Mouse (Mus musculus) gastrocnemius, postnatal 14 days (tissue): Measurements from ENCODE around the gene Htr3b. TPM values are rescaled to one million over a fixed set of nuclear protein-coding genes. Genes with fewer than 3 reads are reported as not detected.
A peak's percentile ranks its signal among the peaks of the same experiment; 100 is the strongest.
"Not testable (repeated sequence)": the region's sequence is repeated elsewhere in the genome, so short reads cannot be mapped to it uniquely, and the experiment has no call there.

ENCODE experiments used
- DNase-seq: peaks from one replicate; pipeline ENCODE4 v3.0.0; 2021; ENCODE audit warnings: mixed read lengths
- intact Hi-C: fragments of 180-260 bp; cut with DNase I; formaldehyde crosslinking; loops from one replicate; pipeline ENCODE4 v1.15.1; 2025; ENCODE audit warnings: low total_unique reads
- long read RNA-seq, 2 experiments: library from polyadenylated mRNA; stranded (forward); transcript quantifications; one replicate each; pipeline ENCODE4 v2.0.0; 2021
- total RNA-seq, 2 experiments: library from RNA; stranded (reverse); gene quantifications; 2 replicates each; pipeline ENCODE4 v1.2.3; 2021

The Htr3b gene
- not detected for total RNA-seq
- long read RNA-seq, experiment 1, result 0 reads
- long read RNA-seq, experiment 2, result 0 reads

DNA sequence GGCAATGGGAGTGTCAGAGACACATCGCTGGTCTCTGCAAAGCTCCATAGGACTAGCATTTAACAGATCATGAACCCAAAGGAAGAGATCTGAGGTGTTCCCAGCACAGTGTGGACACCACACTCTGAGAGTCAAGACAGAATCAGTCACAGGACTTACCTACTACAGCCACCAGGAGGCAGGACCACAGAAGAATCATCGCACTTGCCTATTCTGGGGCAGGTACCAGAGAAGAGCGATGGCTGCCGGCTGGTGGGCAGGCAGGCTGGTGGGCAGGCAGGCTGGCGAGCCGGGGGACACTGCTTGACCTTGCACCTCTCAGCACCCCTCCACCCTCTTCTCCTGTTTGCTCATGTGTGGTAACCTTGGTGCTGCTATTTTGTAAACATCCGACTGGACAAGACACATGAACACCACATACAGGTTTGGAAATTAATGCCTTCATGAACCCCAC, at the start of gene Htr3b:
Gene Htr3b, minus strand, starts transcription at position 404 of the 454 bp plus-strand sequence.
- intact Hi-C loops, result loop anchor here (5.0 kb wide), 1 partner anchor 57 kb away; no protein-coding TSS in a partner anchor
- no peak for DNase-seq

DNA sequence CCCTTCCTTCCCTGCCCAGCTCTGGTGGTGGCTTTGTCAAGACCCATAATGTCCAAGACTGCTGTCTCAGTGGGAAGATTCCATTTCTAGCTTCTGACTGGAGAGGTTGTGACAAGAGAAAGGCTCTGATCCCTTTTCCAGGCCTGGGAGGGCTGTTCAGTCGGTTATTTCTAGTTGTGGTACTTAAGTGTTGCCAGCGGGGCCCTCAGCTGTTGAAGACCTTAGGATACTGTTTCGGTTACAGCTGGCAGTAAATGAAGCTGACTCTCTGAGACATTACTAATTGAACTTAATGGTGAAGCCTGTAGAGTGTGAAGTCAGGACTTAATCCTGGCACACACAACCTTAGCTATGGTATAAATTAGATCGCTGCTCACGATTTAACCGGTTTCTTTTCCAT, 34.5 kb upstream of the Htr3b start:
- peak; percentile 29 for DNase-seq
- intact Hi-C loops, result no loop called here

DNA sequence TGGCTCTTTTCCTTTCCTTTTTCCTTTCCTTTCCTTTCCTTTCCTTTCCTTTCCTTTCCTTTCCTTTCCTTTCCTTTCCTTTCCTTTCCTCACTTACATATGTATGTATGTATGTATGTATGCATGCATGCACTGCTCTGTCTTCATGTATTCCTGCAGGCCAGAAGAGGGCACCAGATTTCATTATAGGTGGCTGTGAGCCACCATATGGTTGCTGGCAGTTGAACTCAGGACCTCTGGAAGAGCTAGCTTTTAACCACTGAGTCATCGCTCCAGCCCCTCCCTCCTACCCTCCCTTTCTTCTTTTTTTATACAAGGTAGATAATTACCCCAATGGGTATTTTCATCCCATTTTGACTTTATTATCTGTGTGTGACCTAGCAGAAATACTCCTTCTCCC, 30.9 kb upstream of the Htr3b start:
- intact Hi-C loops, result no loop called here

DNA sequence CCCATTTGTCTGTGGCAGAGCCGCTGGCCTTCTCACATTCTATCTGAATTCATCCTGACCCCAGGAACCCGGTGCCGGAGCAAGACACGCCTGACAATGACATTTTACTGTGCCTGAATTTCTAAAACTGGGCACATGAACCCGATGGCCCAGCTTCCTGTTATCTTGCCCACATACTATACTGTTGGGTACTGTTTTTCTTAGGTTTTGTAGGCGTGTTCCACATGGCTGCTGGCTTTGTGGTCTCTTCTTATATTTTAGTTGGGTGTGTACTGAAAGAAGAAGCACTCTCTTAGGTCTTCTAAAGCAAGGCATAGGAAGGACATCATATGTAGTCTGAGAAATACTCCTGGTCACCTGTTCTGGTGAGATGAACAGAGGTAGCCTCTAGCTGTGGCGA, 30.0 kb upstream of the Htr3b start:
- DNase-seq, result no peak
- intact Hi-C loops, result no loop called here

More for the DNA sequence above, 30.9 kb upstream of the Htr3b start:
- no peak for DNase-seq

DNA sequence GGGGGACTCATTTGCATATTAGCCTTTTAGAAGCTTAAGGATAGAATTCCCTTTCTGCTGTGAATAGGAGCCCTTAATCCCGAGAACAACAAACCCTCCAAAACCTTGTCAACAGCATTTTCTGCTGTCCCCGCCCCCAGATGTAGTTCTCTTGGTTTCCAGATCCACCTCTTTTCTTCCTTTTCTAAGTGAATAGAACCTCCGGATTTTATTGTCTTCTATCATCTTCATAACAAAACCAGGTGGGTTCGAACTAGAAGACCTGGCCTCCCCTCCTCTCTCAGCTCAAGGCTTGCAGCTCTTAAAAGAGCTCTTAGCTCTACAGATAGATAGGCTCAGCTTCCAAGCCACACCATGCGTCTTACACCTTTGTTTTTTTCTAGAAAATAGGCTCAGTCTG, 26.9 kb upstream of the Htr3b start:
- intact Hi-C loops, result no loop called here
- DNase-seq, result no peak

DNA sequence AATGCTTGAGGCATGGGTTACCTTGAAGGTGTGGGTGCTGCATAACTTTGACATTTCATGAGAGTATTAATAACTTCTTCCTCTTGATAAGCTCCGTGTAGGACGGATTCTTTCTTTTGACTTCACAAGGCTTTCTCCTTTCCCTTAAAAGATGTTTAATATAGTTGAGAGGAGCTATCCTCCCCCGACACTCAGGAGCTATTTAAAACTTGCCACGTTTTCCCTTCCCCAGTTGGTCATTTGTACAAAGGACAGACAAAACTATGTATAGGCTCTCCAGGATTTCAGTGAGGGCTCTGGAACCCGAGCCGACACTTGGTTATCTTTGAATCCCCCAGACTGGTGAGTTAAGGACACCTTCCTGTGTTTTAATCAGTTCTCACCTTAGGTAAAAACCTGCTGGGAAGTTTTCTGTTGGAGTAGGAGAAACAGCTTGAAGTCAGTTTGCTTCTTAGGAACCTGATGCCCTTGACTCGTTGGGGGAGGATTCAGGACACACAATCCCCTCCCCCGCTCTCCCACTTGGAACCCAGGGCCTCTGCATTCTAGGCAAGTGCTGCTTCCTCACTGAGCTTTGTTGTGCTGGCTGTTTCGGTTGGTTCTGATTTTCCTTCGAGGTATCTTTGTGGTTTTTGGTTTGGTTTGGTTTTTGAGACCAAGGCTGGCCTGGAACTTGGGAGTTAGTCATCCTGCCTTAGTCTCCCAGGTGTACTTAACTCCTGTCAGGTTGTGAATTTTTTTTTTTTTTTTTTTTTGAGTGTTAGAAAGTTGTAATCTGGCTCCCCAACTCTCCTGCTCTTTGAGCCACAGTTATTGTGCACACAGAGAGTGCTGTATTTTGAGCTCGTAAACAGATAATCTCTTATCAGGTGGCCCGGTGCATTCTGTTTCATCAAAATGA, 22.7 kb upstream of the Htr3b start:
- peak; percentile 14 for DNase-seq
- intact Hi-C loops, result no loop called here

DNA sequence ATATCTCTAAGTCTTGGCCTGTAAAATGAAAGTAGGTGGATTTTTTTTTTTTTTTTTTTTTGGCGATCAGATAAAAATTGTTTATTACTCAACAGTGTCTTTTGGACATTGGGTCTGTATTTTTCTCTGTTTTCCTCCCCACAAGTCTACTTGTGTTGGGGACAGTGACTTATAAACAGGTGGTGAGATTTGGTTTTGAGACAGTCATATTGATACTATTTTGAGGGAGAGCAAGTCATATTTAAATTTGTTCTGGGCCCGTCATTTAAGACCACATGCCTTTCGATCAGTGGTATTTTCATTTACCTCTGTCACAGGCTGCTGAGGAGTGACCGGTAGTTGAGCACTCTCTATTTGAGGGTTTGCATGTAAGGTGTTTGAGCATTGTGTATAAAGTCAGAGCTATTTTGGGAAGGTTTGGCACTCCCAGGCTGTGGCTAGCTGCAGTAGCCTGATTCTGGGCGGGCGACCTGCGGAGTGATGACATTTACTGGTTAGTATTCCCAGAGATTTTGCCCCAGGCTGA, 21.9 kb upstream of the Htr3b start:
- DNase-seq, result peak; percentile 20
- intact Hi-C loops, result no loop called here

DNA sequence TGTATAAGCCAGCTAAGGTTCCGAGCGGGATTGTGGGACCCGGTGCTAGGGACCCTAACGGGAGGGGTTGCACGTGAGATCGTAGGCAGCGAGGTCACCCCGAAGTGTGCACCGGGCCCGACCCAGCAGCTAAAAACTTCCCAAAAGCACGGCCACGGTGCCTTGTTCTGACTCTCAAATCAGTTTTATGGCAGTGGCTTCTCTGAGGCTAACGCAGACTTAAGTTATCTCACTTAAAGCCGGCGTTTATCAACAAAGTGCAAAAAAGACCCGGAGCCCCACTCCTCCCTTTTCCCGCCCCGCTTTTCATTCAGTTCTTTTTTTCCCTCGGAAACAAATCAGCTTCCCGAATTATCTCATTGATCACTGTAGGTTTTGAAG, 20.9 kb upstream of the Htr3b start:
- intact Hi-C loops, result no loop called here
- no peak for DNase-seq

DNA sequence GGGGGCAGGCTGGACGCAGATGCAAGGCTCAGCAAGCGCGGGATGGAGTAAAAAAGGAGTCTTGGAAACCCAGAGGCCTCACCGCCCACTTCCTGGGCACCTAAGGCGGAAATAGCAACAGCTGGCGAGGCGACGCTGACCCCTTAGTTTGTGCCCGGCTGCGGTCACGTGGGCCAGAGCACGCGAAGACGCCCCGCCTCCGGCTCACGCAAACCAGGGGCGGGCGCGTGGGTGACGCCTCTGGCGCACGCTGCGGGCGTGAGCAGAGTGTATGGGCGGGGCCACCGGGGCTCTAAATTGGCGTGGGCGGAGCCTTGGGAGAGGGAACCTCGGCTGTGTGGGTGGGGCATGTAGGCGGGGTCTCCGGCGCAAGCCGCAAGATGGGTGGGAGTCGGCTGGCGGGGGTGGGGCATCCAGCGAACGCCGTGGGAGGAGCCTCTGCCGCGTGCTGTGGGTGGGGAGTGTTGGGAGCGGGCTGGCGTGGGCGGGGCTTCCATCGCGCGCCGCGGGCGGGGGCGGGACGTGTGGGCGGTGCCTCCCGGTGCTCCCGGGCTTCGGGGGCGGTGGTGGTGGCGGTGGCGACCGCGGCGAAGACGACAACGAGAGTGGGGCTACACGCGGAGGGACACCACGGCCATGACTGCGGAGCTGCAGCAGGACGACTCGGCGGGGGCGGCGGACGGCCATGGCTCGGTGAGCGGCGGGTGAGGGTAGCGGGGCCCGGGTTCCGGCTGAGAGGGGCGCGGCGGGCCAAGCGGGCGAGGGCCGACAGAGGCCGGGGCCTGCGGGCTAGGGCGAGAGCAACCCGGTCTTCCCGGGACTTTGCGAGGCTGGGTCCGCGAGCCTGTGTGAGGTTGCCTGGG, 20.3 kb upstream of the Htr3b start, which contains the start of gene Usp28:
Gene Usp28, plus strand, starts transcription at position 531 of the 863 bp plus-strand sequence.
- intact Hi-C loops, result no loop called here

DNA sequence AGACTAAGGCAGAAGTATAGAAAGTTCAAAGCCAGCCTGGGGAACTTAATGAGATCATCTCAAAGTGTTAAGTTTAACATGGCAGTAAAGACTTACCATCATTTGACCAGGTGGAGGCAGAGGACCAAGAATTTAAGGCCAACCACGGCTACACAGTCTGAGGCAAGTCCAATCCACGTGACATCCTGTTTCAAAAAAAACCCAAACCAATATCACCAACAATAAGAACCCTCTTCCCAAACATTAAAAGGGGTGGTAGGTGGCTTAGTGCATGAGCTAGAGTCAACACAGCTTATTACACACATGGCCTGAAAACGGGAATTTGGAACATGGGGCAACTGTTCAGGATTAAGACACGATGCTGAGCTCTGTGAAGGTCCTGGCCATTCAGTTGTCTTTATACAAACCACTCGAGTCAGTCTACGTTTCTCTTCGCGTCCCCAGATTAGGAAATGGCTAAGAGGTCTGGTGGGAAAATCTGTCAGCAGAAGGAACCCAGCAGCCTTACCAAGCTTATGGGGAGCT, 19.6 kb upstream of the Htr3b start:
- intact Hi-C loops, result no loop called here
- DNase-seq, result no peak

More for the DNA sequence above, 20.3 kb upstream of the Htr3b start, which contains the start of gene Usp28:
- peak; percentile 100 for DNase-seq

DNA sequence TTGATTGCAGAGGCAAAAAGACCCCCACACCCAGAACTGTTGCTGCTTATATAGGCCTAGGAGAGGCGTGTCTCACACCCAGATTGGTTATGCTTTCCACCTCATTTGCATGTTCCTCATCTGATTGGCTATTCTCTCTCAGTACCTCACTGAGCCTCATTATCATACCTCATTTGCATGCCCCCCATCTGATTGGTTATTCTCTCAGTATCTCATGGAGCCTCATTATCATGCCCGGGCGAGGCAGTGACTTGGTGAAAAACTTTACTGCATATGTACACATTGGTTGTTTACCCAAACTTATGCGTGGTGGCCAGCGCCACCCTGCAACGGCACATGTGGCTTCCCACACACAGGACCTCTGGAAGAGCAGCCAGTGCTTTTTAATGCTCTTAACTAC, 19.0 kb upstream of the Htr3b start:
- intact Hi-C loops, DNase-seq: not testable (repeated sequence)

DNA sequence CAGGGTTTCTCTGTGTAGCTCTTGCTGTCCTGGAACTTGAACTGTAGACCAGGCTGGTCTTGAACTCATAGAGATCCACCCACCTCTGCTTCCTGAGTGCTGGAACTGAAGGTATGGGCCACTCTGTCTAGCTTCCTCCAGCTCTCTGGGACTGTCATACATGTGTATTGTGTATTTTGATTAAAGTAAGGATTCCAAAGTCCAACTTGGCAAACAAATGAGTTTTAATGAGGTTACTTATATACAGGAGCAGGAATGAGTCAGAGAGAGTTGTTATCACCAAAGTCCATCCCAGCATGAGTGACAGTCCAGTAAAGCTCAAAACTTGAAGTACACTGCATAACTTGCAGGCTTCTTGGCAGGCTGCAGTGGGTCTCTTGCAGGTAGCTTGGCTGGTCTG, 17.0 kb upstream of the Htr3b start:
- intact Hi-C loops, result no loop called here
- no peak for DNase-seq

DNA sequence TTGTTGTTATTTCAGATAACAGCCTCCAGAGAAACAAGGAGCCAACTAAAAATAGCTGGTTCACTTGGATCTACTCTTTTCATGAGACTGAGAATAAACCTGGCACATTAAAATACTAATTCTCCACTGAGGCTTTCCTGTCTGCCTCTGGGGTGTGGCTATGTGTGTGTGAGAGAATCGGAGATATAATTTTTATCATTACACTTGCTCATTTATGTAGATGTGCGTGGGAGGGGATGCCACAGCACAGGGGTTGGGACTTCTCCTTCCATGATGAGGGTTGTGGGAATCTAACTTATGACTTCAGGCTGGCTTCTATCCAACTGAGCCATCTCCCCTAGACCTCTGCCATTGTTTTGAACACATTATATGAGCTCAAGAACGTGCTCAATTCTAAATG, 16.0 kb upstream of the Htr3b start:
- no peak for DNase-seq
- intact Hi-C loops, result no loop called here

DNA sequence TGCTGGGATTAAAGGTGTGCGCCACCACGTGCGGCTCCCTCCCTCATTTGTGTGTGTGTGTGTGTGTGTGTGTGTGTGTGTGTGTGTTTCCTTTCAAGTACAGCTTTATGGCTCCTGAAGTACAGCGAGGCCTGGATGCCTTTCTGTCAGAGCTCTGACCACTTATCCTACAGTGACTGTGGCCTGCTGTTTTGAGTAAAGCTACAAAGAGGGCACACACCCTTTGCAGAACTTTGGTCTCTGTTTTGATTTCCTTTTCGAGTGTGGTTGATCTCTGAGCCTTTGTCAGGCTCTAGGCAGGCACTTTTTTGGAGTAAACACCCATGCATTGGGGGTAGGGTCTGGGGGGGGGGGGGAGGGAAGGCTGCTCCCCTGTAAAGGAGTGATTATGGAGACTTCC, 15.6 kb upstream of the Htr3b start:
- intact Hi-C loops, result no loop called here
- no peak for DNase-seq

DNA sequence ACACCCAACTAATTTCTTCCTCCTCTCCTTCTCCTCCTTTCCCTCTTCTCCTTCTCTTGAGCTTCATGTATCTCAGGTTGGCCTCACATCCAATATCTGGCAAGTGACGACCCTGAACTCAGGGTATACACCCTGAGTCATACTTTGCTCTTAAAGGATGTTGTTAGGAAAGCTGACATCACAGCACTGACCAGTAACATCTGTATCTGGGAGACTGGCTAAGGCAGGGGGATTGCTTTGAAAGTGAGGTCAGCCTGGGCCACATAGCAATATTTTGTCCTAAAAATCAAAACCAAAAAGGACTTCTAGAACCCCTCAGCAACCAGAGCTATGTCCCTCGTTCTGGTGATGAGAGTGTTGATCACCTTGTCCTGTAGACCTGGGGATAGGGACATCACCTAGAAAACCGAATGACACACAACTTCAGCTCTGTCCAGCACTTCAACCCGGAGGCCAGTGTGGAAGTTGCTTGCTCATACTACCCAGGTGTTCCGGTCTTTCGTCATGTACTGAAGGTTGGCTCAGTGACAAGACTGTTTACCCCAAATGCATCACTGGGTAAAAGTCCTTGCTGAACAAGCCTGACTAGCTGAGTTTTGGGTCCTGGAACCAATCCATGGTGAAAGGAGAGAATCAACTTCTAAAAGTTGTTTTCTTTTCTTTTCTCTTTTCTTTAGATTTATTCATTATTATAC, 12.0 kb upstream of the Htr3b start:
- intact Hi-C loops, result no loop called here
- no peak for DNase-seq

DNA sequence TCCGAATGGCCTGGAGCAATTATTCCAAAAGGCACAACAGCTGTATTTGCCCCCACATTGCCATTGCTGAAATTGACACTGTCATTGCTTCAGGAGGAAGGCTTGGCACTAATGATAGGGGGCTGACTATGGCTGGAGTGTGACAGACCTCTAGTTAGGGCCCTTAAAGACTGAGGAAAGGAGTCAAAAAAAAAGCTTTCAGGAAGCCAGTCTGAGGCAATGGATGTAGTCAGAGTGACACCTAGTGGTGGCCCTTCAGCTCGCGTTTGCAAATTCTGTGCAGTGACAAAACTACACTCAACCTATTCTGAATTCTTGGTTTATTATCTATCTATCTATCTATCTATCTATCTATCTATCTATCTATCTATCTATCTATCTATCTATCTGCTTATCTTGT, 7.7 kb upstream of the Htr3b start:
- DNase-seq, result peak; percentile 14
- intact Hi-C loops, result loop anchor here (5.0 kb wide), 1 partner anchor 330 kb away; no protein-coding TSS in a partner anchor

DNA sequence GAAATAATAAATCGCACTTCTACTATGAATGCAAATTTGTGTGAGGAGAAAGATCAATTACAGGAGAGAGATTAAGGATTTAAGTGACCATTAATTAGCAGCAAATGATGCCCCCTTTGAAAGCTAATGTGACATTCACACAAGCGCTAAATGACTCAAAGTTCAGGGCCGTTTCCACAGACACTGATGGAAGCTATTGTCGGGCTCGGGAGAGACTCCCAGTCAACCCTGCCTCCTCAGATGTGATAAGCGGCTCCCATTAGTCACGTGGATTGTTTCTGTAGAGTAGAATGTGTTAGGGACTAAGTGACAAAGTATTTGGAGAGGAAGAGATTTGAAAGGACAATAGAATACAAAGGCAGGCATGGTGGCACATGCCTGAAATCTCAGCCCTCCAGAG, 2.7 kb downstream of the Htr3b start:
- DNase-seq, result no peak
- intact Hi-C loops, result loop anchor here (5.0 kb wide), 1 partner anchor 55 kb away; no protein-coding TSS in a partner anchor

DNA sequence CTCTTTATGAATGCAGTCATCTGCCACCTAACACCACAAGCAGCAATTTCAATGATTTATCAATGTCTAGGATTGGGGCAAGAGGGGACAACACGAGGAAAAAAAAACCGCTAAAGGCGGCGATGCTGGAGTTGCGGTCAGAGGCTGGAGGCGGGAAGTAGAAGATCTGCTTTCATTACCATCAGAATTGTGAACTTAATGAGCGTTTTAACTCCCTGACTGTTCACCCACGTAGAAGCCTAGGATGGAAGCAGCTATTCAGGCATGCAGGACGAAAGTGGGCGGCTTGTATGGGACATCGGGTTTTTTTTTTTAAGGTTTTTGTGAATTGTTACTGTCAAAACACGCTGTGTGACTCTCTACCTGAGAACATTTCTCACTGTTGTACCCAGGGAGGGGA, 3.5 kb downstream of the Htr3b start:
- DNase-seq, result no peak
- intact Hi-C loops, result loop anchor here (5.0 kb wide), 1 partner anchor 54 kb away; no protein-coding TSS in a partner anchor

DNA sequence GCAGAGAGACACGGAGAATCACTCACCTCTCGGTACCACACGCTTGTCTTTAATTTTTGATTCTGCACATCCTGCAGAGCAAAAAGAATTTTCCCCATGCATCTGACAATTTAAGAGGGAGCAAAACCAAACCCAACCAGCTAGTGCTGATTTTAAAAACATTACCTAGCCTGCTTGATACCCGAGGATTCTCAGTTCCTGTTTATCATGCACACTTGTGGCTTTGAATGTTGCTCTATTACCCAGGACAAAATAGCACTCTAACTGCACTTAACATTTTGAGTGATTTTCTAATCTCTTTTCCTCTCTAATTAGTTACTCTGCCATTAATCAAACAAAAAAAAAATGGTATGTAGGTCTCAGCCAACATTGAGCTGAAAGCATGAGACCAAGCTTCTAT, 17.2 kb downstream of the Htr3b start:
- DNase-seq, result no peak
- intact Hi-C loops, result no loop called here
